Mouse (Mus musculus) cortical plate, adult 2 months (tissue): ENCODE data around the gene Caskin2.

ENCODE experiments used
- CTCF ChIP-seq: fragments of 200-500 bp; IDR thresholded peaks from 2 replicates; pipeline ENCODE4 v1.5.1; 2011; ENCODE audit warnings: mild to moderate bottlenecking, control low read depth, low read length; ENCODE audit not compliant: insufficient read depth; ENCODE audit errors: extremely low read depth
- POLR2A ChIP-seq: fragments of 200-500 bp; IDR thresholded peaks from 2 replicates; pipeline ENCODE4 v1.6.1; 2011; ENCODE audit warnings: mild to moderate bottlenecking, low read length, control low read depth; ENCODE audit not compliant: insufficient read depth; ENCODE audit errors: extremely low read depth

- TF ChIP-seq POLR2A (no peak), CTCF (no peak)
Observed at GRCm38 (mm10) chr11:115833021-115833513, 19.6 kb upstream of the Caskin2 start.
